Mouse (Mus musculus) forebrain, embryonic 10.5 days (tissue): ENCODE data around the gene Clip2. TPM values are rescaled to one million over a fixed set of nuclear protein-coding genes. Genes with fewer than 3 reads are reported as not detected.

Experiments
- DNase-seq: peaks from one replicate; pipeline ENCODE4 v3.0.0-alpha.2; 2017; ENCODE audit warnings: low spot score; ENCODE audit errors: extremely low spot score
- H3K27ac ChIP-seq: fragments of 300-500 bp; sonication (generic); 2 replicates; pipeline ENCODE4 v1.5.1; 2016; ENCODE audit warnings: mild to moderate bottlenecking
- H3K27me3 ChIP-seq: fragments of 300-500 bp; sonication (generic); 2 replicates; pipeline ENCODE4 v1.6.1; 2016; ENCODE audit warnings: mild to moderate bottlenecking; ENCODE audit not compliant: poor library complexity, severe bottlenecking
- H3K36me3 ChIP-seq: fragments of 300-500 bp; sonication (generic); replicated peaks from 2 replicates; pipeline ENCODE4 v1.6.1; 2016; ENCODE audit warnings: mild to moderate bottlenecking, moderate library complexity
- H3K4me1 ChIP-seq: fragments of 300-500 bp; sonication (generic); 2 replicates; pipeline ENCODE4 v1.6.1; 2016
- H3K4me3 ChIP-seq: fragments of 300-500 bp; sonication (generic); 2 replicates; pipeline ENCODE4 v1.5.1; 2016; ENCODE audit warnings: mild to moderate bottlenecking, moderate library complexity
- H3K9me3 ChIP-seq: fragments of 300-500 bp; sonication (generic); 2 replicates; pipeline ENCODE4 v1.6.1; 2016; ENCODE audit warnings: mild to moderate bottlenecking, moderate library complexity
- WGBS: fragments of 180-500 bp; shearing (Covaris S2); methylation state at CpG from one replicate; pipeline ENCODE4 v1.1.7; 2016; 5-methylcytosine and 5-hydroxymethylcytosine counted together
- polyA plus RNA-seq: library from polyadenylated mRNA; unstranded; fragments of >200 nt; fragmentation: Nextera tagmentation; extraction: Ambion mirVana; gene quantifications from 2 replicates; pipeline ENCODE4 v1.2.1, GENCODE M21; 2016

The Clip2 gene
- polyA plus RNA-seq, 1 experiment from 2014 or later = 4.5 TPM

- WGBS = 80% methylated on average over 14 of the region's 14 CpGs
- DNase-seq = no peak
- Histone ChIP-seq H3K36me3 (no peaks in the 10 kb centered on the region), H3K4me3 (no peak overlapping the region), H3K27ac (no peak overlapping the region), H3K27me3 (peaks cover 15% of the 10 kb centered on the region), H3K4me1 (peaks cover 12% of the 10 kb centered on the region), H3K9me3 (no peaks in the 10 kb centered on the region)
Observed at GRCm38 (mm10) chr5:134576517-134577220, 24.4 kb upstream of the Clip2 start.

GRCm38 (mm10) chr5:134575833-134576232, 23.6 kb upstream of the Clip2 start:
- Histone ChIP-seq H3K27ac (no peak overlapping the region), H3K36me3 (no peaks in the 10 kb centered on the region), H3K9me3 (peaks cover 3% of the 10 kb centered on the region; the same call in 1 of the 2 replicates), H3K27me3 (peaks cover 15% of the 10 kb centered on the region), H3K4me1 (peaks cover 15% of the 10 kb centered on the region), H3K4me3 (no peak overlapping the region)
- no peak for DNase-seq
- 94% methylated on average over 5 of the region's 5 CpGs for WGBS

GRCm38 (mm10) chr5:134572508-134573214, 20.4 kb upstream of the Clip2 start:
- H3K4me1 ChIP-seq = peaks cover 29% of the 10 kb centered on the region
- peak overlapping the region; percentile 79; the same call in 1 of the 2 replicates for H3K27ac ChIP-seq
- peak overlapping the region; percentile 60 for H3K4me3 ChIP-seq
- no peaks in the 10 kb centered on the region for H3K36me3 ChIP-seq
- H3K27me3 ChIP-seq = peaks cover 15% of the 10 kb centered on the region
- peaks cover 5% of the 10 kb centered on the region; the same call in 1 of the 2 replicates for H3K9me3 ChIP-seq
- DNase-seq = no peak
- 48% methylated on average over 10 of the region's 10 CpGs for WGBS

- H3K9me3 ChIP-seq = peaks cover 5% of the 10 kb centered on the region; the same call in 1 of the 2 replicates
- H3K27me3 ChIP-seq = peaks cover 15% of the 10 kb centered on the region
- H3K4me1 ChIP-seq = peaks cover 29% of the 10 kb centered on the region
- peak; percentile 55 for DNase-seq
- no peaks in the 10 kb centered on the region for H3K36me3 ChIP-seq
- WGBS = 3% methylated on average over 23 of the region's 23 CpGs
- peak overlapping the region; percentile 60 for H3K4me3 ChIP-seq
- H3K27ac ChIP-seq = peak overlapping the region; percentile 79
Observed at GRCm38 (mm10) chr5:134571730-134572507, 19.7 kb upstream of the Clip2 start.

GRCm38 (mm10) chr5:134568964-134569491, 16.8 kb upstream of the Clip2 start:
- 77% methylated on average over 8 of the region's 8 CpGs for WGBS
- peaks cover 15% of the 10 kb centered on the region for H3K27me3 ChIP-seq
- peaks cover 29% of the 10 kb centered on the region for H3K4me1 ChIP-seq
- H3K27ac ChIP-seq = peak overlapping the region; percentile 31; the same call in 1 of the 2 replicates
- H3K36me3 ChIP-seq = no peaks in the 10 kb centered on the region
- H3K4me3 ChIP-seq = no peak overlapping the region
- DNase-seq = no peak
- peaks cover 5% of the 10 kb centered on the region; the same call in 1 of the 2 replicates for H3K9me3 ChIP-seq

GRCm38 (mm10) chr5:134568030-134568429, 15.8 kb upstream of the Clip2 start:
- Histone ChIP-seq H3K27me3 (peaks cover 8% of the 10 kb centered on the region), H3K4me3 (no peak overlapping the region), H3K36me3 (no peaks in the 10 kb centered on the region), H3K27ac (no peak overlapping the region), H3K9me3 (peaks cover 5% of the 10 kb centered on the region; the same call in 1 of the 2 replicates), H3K4me1 (peaks cover 29% of the 10 kb centered on the region)
- DNase-seq = no peak
- 73% methylated on average over 3 of the region's 3 CpGs for WGBS

GRCm38 (mm10) chr5:134567445-134567844, 15.2 kb upstream of the Clip2 start:
- H3K27ac ChIP-seq = no peak overlapping the region
- H3K4me3 ChIP-seq = no peak overlapping the region
- H3K36me3 ChIP-seq = no peaks in the 10 kb centered on the region
- WGBS = 89% methylated on average over 4 of the region's 4 CpGs
- peaks cover 2% of the 10 kb centered on the region for H3K27me3 ChIP-seq
- no peak for DNase-seq
- H3K9me3 ChIP-seq = peaks cover 5% of the 10 kb centered on the region; the same call in 1 of the 2 replicates
- H3K4me1 ChIP-seq = peaks cover 24% of the 10 kb centered on the region

GRCm38 (mm10) chr5:134565696-134566095, 13.5 kb upstream of the Clip2 start:
- Histone ChIP-seq H3K27ac (no peak overlapping the region), H3K4me3 (no peak overlapping the region), H3K36me3 (no peaks in the 10 kb centered on the region), H3K27me3 (no peaks in the 10 kb centered on the region), H3K4me1 (peaks cover 14% of the 10 kb centered on the region), H3K9me3 (peaks cover under 1% of the 10 kb centered on the region; the same call in 1 of the 2 replicates)
- 93% methylated on average over 6 of the region's 6 CpGs for WGBS
- DNase-seq = no peak

- H3K4me3 ChIP-seq = no peak overlapping the region
- H3K36me3 ChIP-seq = no peaks in the 10 kb centered on the region
- H3K27ac ChIP-seq = no peak overlapping the region
- peaks cover 14% of the 10 kb centered on the region for H3K4me1 ChIP-seq
- DNase-seq = no peak
- WGBS = 96% methylated on average over 2 of the region's 2 CpGs
- no peaks in the 10 kb centered on the region for H3K27me3 ChIP-seq
- no peaks in the 10 kb centered on the region for H3K9me3 ChIP-seq
Observed at GRCm38 (mm10) chr5:134564272-134564671, 12.0 kb upstream of the Clip2 start.

GRCm38 (mm10) chr5:134560450-134561171, 8.4 kb upstream of the Clip2 start:
- Histone ChIP-seq H3K4me3 (no peak overlapping the region), H3K27me3 (no peaks in the 10 kb centered on the region), H3K36me3 (no peaks in the 10 kb centered on the region), H3K9me3 (no peaks in the 10 kb centered on the region), H3K27ac (no peak overlapping the region), H3K4me1 (peaks cover 7% of the 10 kb centered on the region)
- WGBS = 79% methylated on average over 16 of the region's 16 CpGs
- no peak for DNase-seq

- H3K27me3 ChIP-seq = no peaks in the 10 kb centered on the region
- no peak within 1 kb of the TSS for H3K4me3 ChIP-seq
- no peaks in the 10 kb centered on the region for H3K36me3 ChIP-seq
- H3K9me3 ChIP-seq = no peaks in the 10 kb centered on the region
- H3K27ac ChIP-seq = no peak within 1 kb of the TSS
- 90% methylated on average over 7 of the region's 7 CpGs for WGBS
- peaks cover 12% of the 10 kb centered on the region for H3K4me1 ChIP-seq
- no peak for DNase-seq
Observed at GRCm38 (mm10) chr5:134560071-134560449, 7.8 kb upstream of the Clip2 start, which contains the start of gene Syna. Gene Syna, minus strand, starts transcription at chr5:134560171.
